Mouse (Mus musculus) cerebellum, adult 11-12 months (tissue): Measurements from ENCODE around the gene Avil.

Experiments
- DNase-seq: peaks from one replicate; pipeline ENCODE4 v3.0.0; 2022

The Avil gene

GRCm38 (mm10) chr10:127059968-127060916 lies 59.7 kb downstream of the Avil start, which contains the start of gene March9:
Gene March9, minus strand, starts transcription at chr10:127060184.
- peak; percentile 94 for DNase-seq

- peak; percentile 62 for DNase-seq
Measured at GRCm38 (mm10) chr10:127061085-127061484, 60.6 kb downstream of the Avil start.

- DNase-seq, result no peak
Measured at GRCm38 (mm10) chr10:127061513-127061912, 61.0 kb downstream of the Avil start.

GRCm38 (mm10) chr10:127062101-127062500 lies 61.6 kb downstream of the Avil start:
- DNase-seq, result peak; percentile 55

GRCm38 (mm10) chr10:127062503-127062902 lies 62.0 kb downstream of the Avil start:
- peak; percentile 39 for DNase-seq

GRCm38 (mm10) chr10:127063239-127063872 lies 62.8 kb downstream of the Avil start, which contains the start of gene Cdk4:
Gene Cdk4, plus strand, starts transcription at chr10:127063534.
- DNase-seq, result peak; percentile 99

- DNase-seq, result peak; percentile 71
Measured at GRCm38 (mm10) chr10:127063913-127064870, 63.7 kb downstream of the Avil start.

GRCm38 (mm10) chr10:127065981-127066380 lies 65.5 kb downstream of the Avil start:
- peak; percentile 57 for DNase-seq

- peak; percentile 47 for DNase-seq
Measured at GRCm38 (mm10) chr10:127066519-127067018, 66.1 kb downstream of the Avil start.

GRCm38 (mm10) chr10:127068360-127069038 lies 68.0 kb downstream of the Avil start:
- DNase-seq, result no peak

GRCm38 (mm10) chr10:127069281-127070189 lies 69.0 kb downstream of the Avil start:
- peak; percentile 37 for DNase-seq
